Mouse (Mus musculus) midbrain, embryonic 11.5 days (tissue): ENCODE results near the gene Tm9sf3. TPM values are rescaled to one million over a fixed set of nuclear protein-coding genes. Genes with fewer than 3 reads are reported as not detected.

Experiments
- ATAC-seq: fragments of 200-750 bp; cut with Nextera tagmentation; 2 replicates; pipeline ENCODE4 v1.8.0; 2017; ENCODE audit warnings: moderate TSS enrichment, moderate library complexity; ENCODE audit not compliant: low FRiP score
- DNase-seq: peaks from one replicate; pipeline ENCODE4 v3.0.0; 2015; ENCODE audit warnings: low spot score; ENCODE audit errors: missing footprints
- H3K27ac ChIP-seq: fragments of 300-500 bp; sonication (generic); 2 replicates; pipeline ENCODE4 v1.5.1; 2014; ENCODE audit warnings: low read depth, low read length
- H3K27me3 ChIP-seq: fragments of 300-500 bp; sonication (generic); 2 replicates; pipeline ENCODE4 v1.6.1; 2014; ENCODE audit warnings: mild to moderate bottlenecking, low read length, moderate library complexity, mixed read lengths; ENCODE audit not compliant: control insufficient read depth, insufficient read depth
- H3K36me3 ChIP-seq: fragments of 300-500 bp; sonication (generic); 2 replicates; pipeline ENCODE4 v1.6.1; 2014; ENCODE audit warnings: mild to moderate bottlenecking, low read length, moderate library complexity, mixed read lengths; ENCODE audit not compliant: control insufficient read depth, insufficient read depth
- H3K4me1 ChIP-seq: fragments of 300-500 bp; sonication (generic); 2 replicates; pipeline ENCODE4 v1.6.1; 2014; ENCODE audit warnings: low read length; ENCODE audit not compliant: control insufficient read depth, insufficient read depth
- H3K4me2 ChIP-seq: fragments of 300-500 bp; sonication (generic); 2 replicates; pipeline ENCODE4 v1.6.1; 2014; ENCODE audit warnings: mild to moderate bottlenecking, moderate library complexity
- H3K4me3 ChIP-seq: fragments of 300-500 bp; sonication (generic); 2 replicates; pipeline ENCODE4 v1.5.1; 2014; ENCODE audit warnings: low read depth, low read length
- H3K9ac ChIP-seq: fragments of 300-500 bp; sonication (generic); 2 replicates; pipeline ENCODE4 v1.6.1; 2014; ENCODE audit warnings: low read length
- H3K9me3 ChIP-seq: fragments of 300-500 bp; sonication (generic); 2 replicates; pipeline ENCODE4 v1.6.1; 2016; ENCODE audit warnings: low read length; ENCODE audit not compliant: control insufficient read depth
- WGBS: fragments of 180-500 bp; shearing (Covaris S2); extraction: QIAGEN DNeasy Blood & Tissue Kit; methylation state at CpG from one replicate; pipeline ENCODE4 v1.1.7; 2014; 5-methylcytosine and 5-hydroxymethylcytosine counted together
- polyA plus RNA-seq: library from polyadenylated mRNA; unstranded; fragments of >200 nt; fragmentation: Nextera tagmentation; extraction: Ambion mirVana; gene quantifications from 2 replicates; pipeline ENCODE4 v1.2.1, GENCODE M21; 2014

Tm9sf3 gene
- polyA plus RNA-seq, 1 experiment from 2014 or later, result 137 TPM

DNA sequence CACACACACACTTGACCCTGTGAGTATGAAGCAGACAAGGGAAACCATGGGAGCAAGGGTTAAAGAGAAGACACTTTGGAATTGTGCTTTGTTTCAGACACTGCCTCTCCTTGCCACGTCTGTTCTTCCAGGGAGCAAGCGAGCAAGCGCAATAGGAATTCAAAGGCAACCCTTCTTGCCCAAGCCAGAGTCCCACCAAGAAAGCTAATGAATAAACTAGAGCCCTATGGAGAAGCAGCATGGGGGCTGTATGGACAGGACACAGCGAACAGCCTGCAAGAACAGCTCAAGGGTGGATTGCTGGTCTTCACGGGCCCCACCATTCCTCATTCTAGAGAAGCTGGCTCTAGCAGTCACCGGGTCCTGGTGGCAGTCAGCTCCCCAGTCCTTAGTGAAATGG lies 24.8 kb upstream of the Tm9sf3 start:
- H3K27ac ChIP-seq, result no peak overlapping the region
- no peak overlapping the region for H3K4me2 ChIP-seq
- no peaks in the 10 kb centered on the region for H3K9me3 ChIP-seq
- ATAC-seq, result no peak
- DNase-seq, result no peak
- H3K9ac ChIP-seq, result no peak overlapping the region
- H3K27me3 ChIP-seq, result no peaks in the 10 kb centered on the region
- no peaks in the 10 kb centered on the region for H3K36me3 ChIP-seq
- H3K4me1 ChIP-seq, result no peaks in the 10 kb centered on the region
- H3K4me3 ChIP-seq, result no peak overlapping the region
- 73% methylated on average over 6 of the region's 6 CpGs for WGBS

DNA sequence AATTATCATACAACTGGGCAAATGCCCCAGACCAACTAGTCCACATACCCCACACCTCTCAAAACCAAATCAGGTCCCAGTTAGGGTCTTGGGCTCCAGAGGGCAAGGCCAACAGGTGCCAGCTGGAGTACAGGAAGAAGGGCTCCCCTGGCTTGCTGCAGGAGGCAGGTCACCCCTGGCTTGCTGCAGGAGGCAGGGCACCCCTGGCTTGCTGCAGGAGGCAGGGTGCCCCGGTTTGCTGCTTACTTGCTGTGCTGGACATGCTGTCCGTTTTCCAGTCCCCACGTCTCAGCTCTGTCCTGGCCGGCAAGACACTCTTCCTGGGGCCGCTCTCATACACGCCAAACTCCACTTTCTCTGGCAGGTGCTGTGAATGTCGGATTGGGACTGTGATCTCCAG lies 23.4 kb upstream of the Tm9sf3 start:
- Histone ChIP-seq H3K4me3 (no peak overlapping the region), H3K4me2 (no peak overlapping the region), H3K27me3 (no peaks in the 10 kb centered on the region), H3K9me3 (no peaks in the 10 kb centered on the region), H3K36me3 (no peaks in the 10 kb centered on the region), H3K27ac (no peak overlapping the region), H3K4me1 (no peaks in the 10 kb centered on the region), H3K9ac (no peak overlapping the region)
- DNase-seq (no peak), ATAC-seq (no peak)
- whole genome bisulfite sequencing, result 79% methylated on average over 7 of the region's 7 CpGs

DNA sequence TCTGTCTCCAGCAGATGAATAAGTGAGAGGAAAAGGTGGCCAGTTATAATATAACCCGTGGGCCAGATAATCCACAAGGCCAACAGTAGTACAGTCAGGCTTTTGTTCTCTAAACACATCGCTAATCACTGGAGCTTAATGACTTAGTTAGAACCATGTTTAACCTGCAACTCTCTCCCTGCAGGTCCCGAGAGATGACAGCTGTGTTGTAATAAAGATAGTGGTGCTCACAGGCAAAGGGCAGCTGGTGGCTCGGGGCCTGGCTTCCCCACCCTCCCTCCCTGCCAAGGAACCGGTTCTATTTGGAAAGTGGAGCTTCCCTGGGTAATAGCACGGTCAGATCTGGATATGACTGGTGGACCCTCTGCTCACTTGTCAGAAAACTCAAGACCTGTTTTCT lies 20.7 kb upstream of the Tm9sf3 start:
- no peak for DNase-seq
- WGBS, result 66% methylated on average over 6 of the region's 6 CpGs

DNA sequence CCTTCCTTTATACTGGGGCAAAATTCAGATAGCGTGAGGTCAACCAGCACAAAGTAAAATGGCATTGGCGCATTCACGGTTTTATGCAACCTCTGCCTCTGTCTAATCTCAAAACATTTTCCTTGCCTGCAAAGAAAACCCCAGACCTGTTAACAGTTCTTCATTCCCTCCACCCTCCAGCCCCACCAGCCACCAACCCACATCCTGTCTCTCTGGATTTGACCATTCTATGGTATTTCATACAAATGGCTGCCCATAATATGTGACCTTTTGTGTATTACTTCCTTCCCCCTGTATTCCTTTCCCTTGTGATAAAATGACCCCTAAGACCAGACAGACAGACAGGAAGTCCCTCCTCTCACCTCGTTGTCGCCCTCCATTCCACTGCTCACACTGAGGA lies 18.9 kb upstream of the Tm9sf3 start:
- H3K4me2 ChIP-seq, result no peak overlapping the region
- H3K9ac ChIP-seq, result no peak overlapping the region
- H3K4me1 ChIP-seq, result no peaks in the 10 kb centered on the region
- H3K36me3 ChIP-seq, result no peaks in the 10 kb centered on the region
- ATAC-seq (no peak), DNase-seq (no peak)
- no peaks in the 10 kb centered on the region for H3K27me3 ChIP-seq
- H3K4me3 ChIP-seq, result no peak overlapping the region
- WGBS, result 86% methylated on average over 5 of the region's 5 CpGs
- no peak overlapping the region for H3K27ac ChIP-seq
- no peaks in the 10 kb centered on the region for H3K9me3 ChIP-seq

More for the DNA sequence above, 20.7 kb upstream of the Tm9sf3 start:
- no peak overlapping the region for H3K27ac ChIP-seq
- H3K4me1 ChIP-seq, result no peaks in the 10 kb centered on the region
- H3K9ac ChIP-seq, result no peak overlapping the region
- ATAC-seq, result no peak
- no peaks in the 10 kb centered on the region for H3K9me3 ChIP-seq
- no peaks in the 10 kb centered on the region for H3K27me3 ChIP-seq
- H3K36me3 ChIP-seq, result no peaks in the 10 kb centered on the region
- no peak overlapping the region for H3K4me3 ChIP-seq
- H3K4me2 ChIP-seq, result no peak overlapping the region

DNA sequence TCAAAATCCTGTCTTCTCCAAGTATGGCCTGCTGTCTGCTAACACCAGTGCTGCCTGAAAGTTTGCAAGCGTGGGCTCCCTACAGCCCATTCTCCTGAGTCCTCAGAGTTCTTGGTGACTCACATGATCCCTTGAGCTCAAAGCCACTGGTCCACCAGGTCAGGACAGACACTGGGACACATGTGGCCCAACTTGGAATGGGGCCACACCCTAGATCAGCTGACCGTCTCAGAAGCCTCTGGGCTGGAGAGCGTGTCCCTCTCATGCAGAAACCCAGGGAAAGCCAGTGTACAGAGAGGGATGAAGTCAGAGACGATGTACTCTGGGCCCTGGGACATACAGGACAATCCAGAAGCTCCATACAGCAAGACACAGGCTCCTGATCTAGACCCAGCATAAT lies 18.4 kb upstream of the Tm9sf3 start:
- Histone ChIP-seq H3K4me2 (no peak overlapping the region), H3K4me1 (no peaks in the 10 kb centered on the region), H3K27ac (no peak overlapping the region), H3K27me3 (no peaks in the 10 kb centered on the region), H3K4me3 (no peak overlapping the region), H3K9me3 (no peaks in the 10 kb centered on the region), H3K36me3 (no peaks in the 10 kb centered on the region), H3K9ac (no peak overlapping the region)
- DNase-seq (no peak), ATAC-seq (no peak)
- 88% methylated on average over 4 of the region's 4 CpGs for WGBS

DNA sequence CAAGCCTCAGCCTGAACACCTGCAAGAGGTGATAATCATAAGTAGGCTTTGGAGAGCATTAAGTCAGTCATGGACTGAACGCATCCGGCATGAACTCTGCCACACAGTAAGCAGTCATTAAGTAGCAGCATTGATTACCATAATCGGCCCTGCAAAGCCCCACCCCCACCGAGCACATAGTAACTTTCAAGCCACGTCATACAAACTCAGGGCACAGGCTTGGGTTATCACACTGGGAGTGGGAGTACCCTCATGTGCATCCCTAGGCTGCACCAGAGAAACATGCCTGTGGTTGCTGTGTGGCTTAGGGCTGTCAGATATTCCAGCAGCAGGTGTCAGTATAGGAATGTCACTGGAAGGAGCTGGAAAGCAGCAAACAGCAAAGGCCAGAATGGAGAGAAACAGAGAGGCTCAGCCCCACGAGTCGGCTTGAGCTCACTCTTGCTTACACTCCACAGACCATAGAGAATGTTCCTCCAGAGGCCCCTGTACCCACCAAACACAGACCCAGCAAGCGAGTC lies 16.0 kb upstream of the Tm9sf3 start:
- WGBS, result 67% methylated on average over 8 of the region's 8 CpGs
- ATAC-seq, result no peak
- no peak overlapping the region for H3K9ac ChIP-seq

DNA sequence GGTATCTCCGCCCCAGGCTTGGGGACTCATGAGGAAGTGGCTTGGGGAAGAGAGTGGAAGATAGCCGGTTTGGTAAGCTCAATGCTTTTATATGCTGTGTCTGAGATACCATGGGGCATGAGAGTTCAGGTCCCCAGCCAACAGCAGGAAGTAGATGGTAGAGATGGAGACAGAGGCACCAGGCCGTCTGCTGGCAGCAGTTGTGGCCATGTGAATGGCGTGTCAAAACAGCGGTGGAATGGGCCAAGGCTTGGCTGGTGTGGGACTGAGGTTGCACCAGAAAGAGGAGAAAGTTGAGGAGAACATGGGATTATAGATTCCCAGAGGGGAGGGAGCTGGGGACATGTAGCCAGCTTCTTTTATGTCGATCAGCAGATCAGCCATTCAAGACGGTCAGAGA lies 14.8 kb upstream of the Tm9sf3 start:
- no peak overlapping the region for H3K4me2 ChIP-seq
- WGBS, result 83% methylated on average over 7 of the region's 7 CpGs
- no peaks in the 10 kb centered on the region for H3K9me3 ChIP-seq
- ATAC-seq, result no peak
- H3K4me3 ChIP-seq, result no peak overlapping the region
- no peak overlapping the region for H3K9ac ChIP-seq
- no peaks in the 10 kb centered on the region for H3K36me3 ChIP-seq
- no peak overlapping the region for H3K27ac ChIP-seq
- H3K27me3 ChIP-seq, result no peaks in the 10 kb centered on the region
- H3K4me1 ChIP-seq, result peaks cover 3% of the 10 kb centered on the region; the same call in 1 of the 2 replicates
- DNase-seq, result no peak

More for the DNA sequence above, 16.0 kb upstream of the Tm9sf3 start:
- Histone ChIP-seq H3K4me2 (no peak overlapping the region), H3K4me3 (no peak overlapping the region), H3K9me3 (no peaks in the 10 kb centered on the region), H3K27me3 (no peaks in the 10 kb centered on the region), H3K27ac (no peak overlapping the region), H3K36me3 (no peaks in the 10 kb centered on the region), H3K4me1 (peaks cover 3% of the 10 kb centered on the region; the same call in 1 of the 2 replicates)
- DNase-seq, result no peak

DNA sequence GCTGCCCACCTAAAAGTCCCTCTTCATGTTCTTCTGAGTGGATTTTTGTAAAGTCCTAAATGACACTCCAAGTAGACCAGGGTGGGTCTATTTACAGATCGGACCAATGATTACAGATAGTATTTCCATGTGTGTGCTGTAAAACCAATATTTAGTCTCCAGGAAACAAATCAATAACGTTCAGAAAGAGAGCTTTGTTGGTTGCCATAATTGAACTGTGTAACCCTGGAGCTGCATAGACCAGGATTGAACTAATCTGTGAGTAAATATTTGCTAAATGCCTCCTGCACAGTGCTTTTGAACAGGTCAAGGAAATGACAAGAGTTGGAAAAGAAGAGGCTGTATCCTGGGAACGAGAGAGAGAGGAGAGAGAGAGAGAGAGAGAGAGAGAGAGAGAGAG lies 11.8 kb upstream of the Tm9sf3 start:
- no peak overlapping the region for H3K4me3 ChIP-seq
- no peak overlapping the region for H3K27ac ChIP-seq
- no peak for DNase-seq
- 53% methylated on average over 3 of the region's 3 CpGs for WGBS
- no peak overlapping the region for H3K4me2 ChIP-seq
- H3K27me3 ChIP-seq, result no peaks in the 10 kb centered on the region
- ATAC-seq, result peak; percentile 33; the same call in 1 of the 2 replicates
- H3K4me1 ChIP-seq, result peaks cover 3% of the 10 kb centered on the region; the same call in 1 of the 2 replicates
- no peak overlapping the region for H3K9ac ChIP-seq
- no peaks in the 10 kb centered on the region for H3K9me3 ChIP-seq
- no peaks in the 10 kb centered on the region for H3K36me3 ChIP-seq

DNA sequence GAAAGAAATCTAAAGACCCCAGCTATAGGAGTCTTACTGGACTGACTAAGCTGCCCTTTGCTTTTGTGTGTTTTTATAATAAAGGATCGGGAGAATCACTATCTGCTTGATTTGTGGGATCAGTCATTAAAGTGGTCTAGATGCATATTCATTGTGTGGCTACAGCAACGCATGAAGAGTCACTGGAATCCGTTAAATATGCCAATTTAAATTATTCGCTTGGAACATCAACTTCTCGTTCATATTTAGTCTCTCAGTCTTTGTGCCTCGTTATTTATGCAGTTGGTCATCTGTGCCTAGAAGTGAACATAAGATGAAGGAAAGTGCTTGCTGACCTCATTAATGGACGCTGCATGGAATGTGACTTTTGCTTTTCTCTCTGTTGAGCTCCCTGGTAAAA lies 7.1 kb upstream of the Tm9sf3 start:
- Histone ChIP-seq H3K36me3 (no peaks in the 10 kb centered on the region), H3K27me3 (no peaks in the 10 kb centered on the region), H3K4me2 (no peak overlapping the region), H3K27ac (no peak overlapping the region), H3K9ac (no peak overlapping the region), H3K4me3 (no peak overlapping the region), H3K9me3 (no peaks in the 10 kb centered on the region), H3K4me1 (peaks cover 3% of the 10 kb centered on the region; the same call in 1 of the 2 replicates)
- DNase-seq, result no peak
- ATAC-seq, result no peak
- 73% methylated on average over 7 of the region's 7 CpGs for WGBS
